Mouse (Mus musculus) fibroblast of lung, adult 2 months (primary cell): ENCODE data around the gene 1700003F12Rik.
A peak's percentile ranks its signal among the peaks of the same experiment; 100 is the strongest.

Experiments used
- DNase-seq: peaks from one replicate; pipeline ENCODE4 v3.0.0-alpha.2; 2011; ENCODE audit warnings: low read depth

Gene 1700003F12Rik

GRCm38 (mm10) chr2:154576876-154577743 is 30.2 kb downstream of the 1700003F12Rik start:
- DNase-seq: no peak

- no peak for DNase-seq
Measured at GRCm38 (mm10) chr2:154577744-154578067, 30.8 kb downstream of the 1700003F12Rik start.

GRCm38 (mm10) chr2:154580586-154580985 is 33.7 kb downstream of the 1700003F12Rik start:
- DNase-seq: peak; percentile 46

GRCm38 (mm10) chr2:154581421-154581820 is 34.5 kb downstream of the 1700003F12Rik start:
- no peak for DNase-seq

- DNase-seq: no peak
Measured at GRCm38 (mm10) chr2:154583906-154584872, 37.3 kb downstream of the 1700003F12Rik start.

GRCm38 (mm10) chr2:154584931-154585601 is 38.2 kb downstream of the 1700003F12Rik start:
- no peak for DNase-seq

- no peak for DNase-seq
Measured at GRCm38 (mm10) chr2:154586405-154586804, 39.5 kb downstream of the 1700003F12Rik start.

GRCm38 (mm10) chr2:154589051-154589450 is 42.2 kb downstream of the 1700003F12Rik start:
- DNase-seq: no peak

- no peak for DNase-seq
Measured at GRCm38 (mm10) chr2:154591239-154591638, 44.4 kb downstream of the 1700003F12Rik start.

GRCm38 (mm10) chr2:154593025-154593424 is 46.1 kb downstream of the 1700003F12Rik start:
- DNase-seq: no peak

- DNase-seq: no peak
Measured at GRCm38 (mm10) chr2:154595775-154596174, 48.9 kb downstream of the 1700003F12Rik start.

GRCm38 (mm10) chr2:154597399-154597798 is 50.5 kb downstream of the 1700003F12Rik start:
- DNase-seq: no peak
